Mouse (Mus musculus) liver, embryonic 14.5 days (tissue): ENCODE results near the gene Mdm4.

Experiments used
- CTCF ChIP-seq: IDR thresholded peaks from 2 replicates; pipeline ENCODE4 v1.5.1; 2016; ENCODE audit warnings: antibody characterized with exemption, low read depth, control low read depth
- EP300 ChIP-seq: IDR thresholded peaks from 2 replicates; pipeline ENCODE4 v1.6.1; 2016; ENCODE audit warnings: antibody characterized with exemption, low read depth

DNA sequence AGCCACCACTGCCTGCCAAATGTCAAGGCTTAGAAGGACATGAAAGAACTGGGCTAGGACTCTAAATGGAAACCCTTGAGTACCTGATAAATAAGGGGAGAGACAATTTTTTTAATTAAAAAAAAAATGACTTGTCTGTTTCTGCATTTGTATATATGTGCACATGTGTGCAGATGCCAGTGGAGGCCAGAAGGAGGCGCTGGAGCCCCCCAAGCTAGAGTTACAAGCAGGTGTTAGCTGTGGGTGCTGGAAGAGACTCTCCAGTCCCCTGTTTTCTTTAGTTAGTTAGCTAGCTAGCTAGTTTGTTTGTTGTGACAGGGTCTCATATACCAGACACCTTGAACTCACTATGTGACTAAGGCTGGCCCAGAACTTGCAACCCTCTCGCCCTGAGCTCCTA, 21.5 kb upstream of the Mdm4 start:
- TF ChIP-seq CTCF = peak; percentile 34
- no peak for TF ChIP-seq EP300
